Mouse (Mus musculus) forebrain, embryonic 14.5 days (tissue): Measurements from ENCODE around the gene Tmsb10. TPM values are rescaled to one million over a fixed set of nuclear protein-coding genes. Genes with fewer than 3 reads are reported as not detected.

ENCODE experiments used
- ATAC-seq: fragments of 200-750 bp; cut with Nextera tagmentation; 2 replicates; pipeline ENCODE4 v1.8.0; 2017; ENCODE audit warnings: mild to moderate bottlenecking, moderate library complexity
- DNase-seq: peaks from one replicate; pipeline ENCODE4 v3.0.0-alpha.2; 2015; ENCODE audit warnings: low spot score
- H3K27ac ChIP-seq: fragments of 300-500 bp; sonication (generic); 2 replicates; pipeline ENCODE4 v1.5.1; 2014; ENCODE audit warnings: low read depth, mild to moderate bottlenecking, control low read depth, low read length, moderate library complexity
- H3K27me3 ChIP-seq: fragments of 300-500 bp; sonication (generic); replicated peaks from 2 replicates; pipeline ENCODE4 v1.6.1; 2014; ENCODE audit warnings: low read length, control low read depth, mixed read lengths; ENCODE audit not compliant: control insufficient read depth, insufficient read depth
- H3K36me3 ChIP-seq: fragments of 300-500 bp; sonication (generic); 2 replicates; pipeline ENCODE4 v1.6.1; 2014; ENCODE audit warnings: low read length, control low read depth; ENCODE audit not compliant: control insufficient read depth, insufficient read depth
- H3K4me1 ChIP-seq: fragments of 300-500 bp; sonication (generic); 2 replicates; pipeline ENCODE4 v1.6.1; 2014; ENCODE audit warnings: antibody characterized with exemption, low read length, control low read depth; ENCODE audit not compliant: control insufficient read depth, insufficient read depth
- H3K4me2 ChIP-seq: fragments of 300-500 bp; sonication (generic); 2 replicates; pipeline ENCODE4 v1.6.1; 2014; ENCODE audit warnings: mild to moderate bottlenecking, control low read depth, low read length
- H3K4me3 ChIP-seq: fragments of 300-500 bp; sonication (generic); 2 replicates; pipeline ENCODE4 v1.5.1; 2014; ENCODE audit warnings: low read depth, low read length, control low read depth
- H3K9ac ChIP-seq: fragments of 300-500 bp; sonication (generic); 2 replicates; pipeline ENCODE4 v1.6.1; 2014; ENCODE audit warnings: mild to moderate bottlenecking, low read length, control low read depth, moderate library complexity
- H3K9me3 ChIP-seq: fragments of 300-500 bp; sonication (generic); replicated peaks from 2 replicates; pipeline ENCODE4 v1.6.1; 2016; ENCODE audit warnings: low read length, control low read depth, mixed read lengths; ENCODE audit not compliant: control insufficient read depth
- WGBS: fragments of 180-500 bp; shearing (Covaris S2); extraction: QIAGEN DNeasy Blood & Tissue Kit; methylation state at CpG from one replicate; pipeline ENCODE4 v1.1.7; 2014; 5-methylcytosine and 5-hydroxymethylcytosine counted together
- polyA plus RNA-seq: library from polyadenylated mRNA; unstranded; fragments of >200 nt; fragmentation: Nextera tagmentation; extraction: Ambion mirVana; gene quantifications from 2 replicates; pipeline ENCODE4 v1.2.1, GENCODE M21; 2014

Tmsb10 gene
- polyA plus RNA-seq, 1 experiment from 2014 or later, result 4,907 TPM

DNA sequence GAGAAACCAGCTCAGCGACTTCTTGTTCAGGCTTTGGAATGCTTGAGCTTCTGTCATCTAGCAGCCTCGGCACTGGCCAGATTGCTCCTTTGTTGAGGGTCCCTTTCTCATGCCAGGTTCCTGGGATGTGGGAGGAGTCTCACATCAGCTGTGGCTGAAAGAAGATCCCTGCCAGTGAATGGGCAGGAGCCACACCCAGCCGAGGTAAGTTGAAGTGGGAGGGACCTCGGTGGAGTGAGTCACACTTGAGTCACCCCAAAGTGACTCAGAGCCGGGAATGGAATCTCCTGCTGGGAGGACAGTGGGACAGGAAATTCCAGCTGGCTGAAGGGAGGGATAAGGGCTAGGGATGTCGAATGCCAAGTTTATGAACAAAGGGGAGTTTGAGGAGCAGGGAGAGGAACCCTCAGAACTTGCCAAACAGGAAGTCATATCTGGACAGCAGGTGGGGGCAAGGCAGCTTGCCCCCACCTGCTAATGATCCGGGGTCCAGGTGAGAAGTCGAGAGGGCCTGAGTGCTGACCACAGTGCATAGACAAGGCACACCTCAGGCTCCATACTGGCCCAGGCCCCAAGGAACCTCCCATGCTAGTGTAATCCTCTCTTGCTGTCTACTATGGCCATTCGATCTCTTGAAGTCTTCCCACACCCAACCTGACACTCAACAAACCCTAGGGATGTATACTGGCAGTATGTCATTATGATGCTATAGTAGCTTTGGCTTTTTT lies 31.6 kb downstream of the Tmsb10 start:
- WGBS, result 27% methylated on average over 9 of the region's 9 CpGs
- Histone ChIP-seq H3K4me2 (no peak overlapping the region), H3K9me3 (no peaks in the 10 kb centered on the region), H3K27ac (no peak overlapping the region), H3K27me3 (no peaks in the 10 kb centered on the region), H3K36me3 (no peaks in the 10 kb centered on the region), H3K9ac (no peak overlapping the region), H3K4me3 (no peak overlapping the region), H3K4me1 (no peaks in the 10 kb centered on the region; the same call in 1 of the 2 replicates)
- peak; percentile 19 for DNase-seq
- no peak for ATAC-seq

DNA sequence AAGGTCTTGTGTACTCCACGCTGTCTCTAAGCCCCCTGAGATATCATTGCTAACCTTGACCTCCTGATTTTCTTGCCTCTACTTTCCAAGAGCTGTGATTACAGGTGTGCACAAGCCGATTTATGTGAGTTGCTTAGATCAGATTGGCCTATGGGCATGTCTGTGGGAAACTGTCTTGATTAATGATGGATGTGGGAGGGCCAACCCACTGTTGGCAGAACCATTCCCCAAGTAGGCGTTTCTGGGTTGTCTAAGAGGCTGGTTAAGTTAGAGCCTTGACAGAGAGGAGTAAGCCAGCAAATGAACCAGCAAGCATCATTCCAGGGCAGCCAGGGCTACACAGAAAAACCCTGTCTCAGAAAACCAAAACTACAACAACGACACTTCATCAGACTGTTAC lies 32.5 kb downstream of the Tmsb10 start:
- H3K4me2 ChIP-seq, result no peak overlapping the region
- no peak overlapping the region for H3K4me3 ChIP-seq
- H3K9me3 ChIP-seq, result no peaks in the 10 kb centered on the region
- H3K9ac ChIP-seq, result no peak overlapping the region
- H3K27me3 ChIP-seq, result no peaks in the 10 kb centered on the region
- no peaks in the 10 kb centered on the region for H3K36me3 ChIP-seq
- H3K4me1 ChIP-seq, result no peaks in the 10 kb centered on the region; the same call in 1 of the 2 replicates
- DNase-seq (no peak), ATAC-seq (no peak)
- H3K27ac ChIP-seq, result no peak overlapping the region
- 84% methylated on average over 4 of the region's 4 CpGs for WGBS

DNA sequence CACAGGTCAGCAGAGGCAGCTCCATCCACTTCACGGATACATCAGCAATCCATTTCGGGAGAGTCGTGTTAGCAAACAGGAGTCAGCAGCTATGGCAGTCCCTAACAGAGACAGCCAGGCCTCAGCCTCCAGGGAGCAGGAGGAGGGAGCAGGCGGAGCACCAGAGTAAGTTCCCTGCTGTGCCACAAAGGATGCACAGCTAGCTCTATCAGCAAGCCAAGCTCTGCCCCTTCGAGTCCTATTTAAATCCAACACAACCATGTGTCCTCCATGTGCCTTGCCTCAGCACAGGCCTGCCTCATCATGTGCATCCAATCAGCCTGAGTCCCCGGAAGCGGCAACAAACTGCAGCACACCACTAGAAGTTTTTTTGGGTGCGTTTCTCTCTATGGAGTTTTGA lies 35.2 kb downstream of the Tmsb10 start:
- 79% methylated on average over 8 of the region's 8 CpGs for WGBS
- no peak for DNase-seq

DNA sequence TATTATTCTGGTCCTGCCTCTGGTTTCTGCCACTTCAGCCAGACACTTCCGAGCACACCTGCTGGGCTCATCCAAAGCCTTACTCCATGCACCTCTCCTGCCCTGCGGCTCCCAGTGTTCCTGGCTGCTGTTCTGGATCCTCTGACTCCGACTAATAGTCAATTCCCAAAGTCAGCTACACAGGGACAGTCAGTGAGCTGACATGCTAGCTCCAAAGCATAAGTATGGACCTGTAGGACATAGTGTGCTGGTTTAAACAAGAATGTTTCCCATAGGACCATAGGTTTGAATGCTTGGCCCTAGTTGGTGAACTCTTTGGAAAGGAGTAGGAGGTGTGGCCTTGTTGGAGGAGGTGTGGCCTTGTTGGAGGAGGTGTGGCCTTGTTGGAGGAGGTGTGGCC lies 37.5 kb downstream of the Tmsb10 start:
- Histone ChIP-seq H3K9me3 (no peaks in the 10 kb centered on the region), H3K27ac (no peak overlapping the region), H3K36me3 (no peaks in the 10 kb centered on the region), H3K4me1 (no peaks in the 10 kb centered on the region), H3K27me3 (no peaks in the 10 kb centered on the region), H3K9ac (no peak overlapping the region), H3K4me2 (no peak overlapping the region), H3K4me3 (no peak overlapping the region)
- WGBS, result 97% methylated on average over 3 of the region's 3 CpGs
- ATAC-seq (no peak), DNase-seq (no peak)

More for the DNA sequence above, 35.2 kb downstream of the Tmsb10 start:
- H3K27ac ChIP-seq, result no peak overlapping the region
- no peak overlapping the region for H3K4me3 ChIP-seq
- no peak for ATAC-seq
- H3K27me3 ChIP-seq, result no peaks in the 10 kb centered on the region
- H3K4me2 ChIP-seq, result no peak overlapping the region
- H3K36me3 ChIP-seq, result no peaks in the 10 kb centered on the region
- no peaks in the 10 kb centered on the region; the same call in 1 of the 2 replicates for H3K4me1 ChIP-seq
- H3K9me3 ChIP-seq, result no peaks in the 10 kb centered on the region
- H3K9ac ChIP-seq, result no peak overlapping the region

DNA sequence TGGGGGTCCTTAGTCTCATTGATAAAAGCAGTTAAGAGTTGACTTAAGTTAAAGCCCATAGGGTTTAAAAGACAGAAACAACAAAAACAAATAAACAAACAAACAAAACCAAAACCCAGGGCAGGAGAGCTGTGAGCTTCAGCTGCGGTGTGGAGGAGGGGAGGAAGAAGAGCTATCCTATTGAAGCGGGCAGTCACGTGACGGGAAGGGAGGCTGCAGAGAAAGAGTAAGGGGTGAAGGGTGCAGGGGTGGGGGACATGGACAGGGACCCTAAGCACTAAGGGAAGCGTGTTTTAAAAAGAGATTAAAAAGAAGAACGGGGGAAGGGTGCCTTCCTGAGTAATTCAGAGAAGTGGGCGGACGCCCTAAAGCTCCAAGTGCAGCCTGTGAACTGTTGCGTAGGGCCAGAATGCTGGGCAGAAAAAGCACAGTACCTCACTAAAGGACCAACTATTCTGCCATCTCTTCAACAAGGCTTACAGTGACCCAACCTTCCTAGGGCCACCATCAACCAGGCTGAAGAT lies 40.0 kb downstream of the Tmsb10 start:
- ATAC-seq (no peak), DNase-seq (no peak)
- 65% methylated on average over 9 of the region's 9 CpGs for WGBS
- Histone ChIP-seq H3K4me2 (no peak overlapping the region), H3K4me3 (no peak overlapping the region), H3K27ac (no peak overlapping the region), H3K4me1 (no peaks in the 10 kb centered on the region), H3K27me3 (no peaks in the 10 kb centered on the region), H3K36me3 (no peaks in the 10 kb centered on the region), H3K9ac (no peak overlapping the region), H3K9me3 (no peaks in the 10 kb centered on the region)

DNA sequence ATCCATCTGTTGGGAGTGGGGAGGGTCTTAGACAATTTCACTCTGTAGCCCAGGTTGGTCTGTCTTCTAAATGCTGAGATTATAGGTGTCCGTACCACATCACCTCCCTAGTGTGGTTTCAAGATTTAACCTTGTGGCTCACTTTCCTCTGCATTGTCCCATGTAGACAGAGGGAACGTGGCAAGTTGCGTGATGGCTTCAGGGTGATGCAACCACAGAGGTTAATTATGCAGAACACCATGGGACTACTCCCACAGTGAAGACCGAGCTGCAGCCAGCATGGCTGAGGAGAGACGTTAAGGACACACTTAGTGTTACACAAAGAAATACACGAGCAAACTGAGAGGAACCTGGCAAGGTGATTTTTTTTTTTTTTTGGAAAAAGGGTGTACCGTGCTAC lies 42.2 kb downstream of the Tmsb10 start:
- 83% methylated on average over 7 of the region's 7 CpGs for WGBS
- H3K9me3 ChIP-seq, result no peaks in the 10 kb centered on the region

DNA sequence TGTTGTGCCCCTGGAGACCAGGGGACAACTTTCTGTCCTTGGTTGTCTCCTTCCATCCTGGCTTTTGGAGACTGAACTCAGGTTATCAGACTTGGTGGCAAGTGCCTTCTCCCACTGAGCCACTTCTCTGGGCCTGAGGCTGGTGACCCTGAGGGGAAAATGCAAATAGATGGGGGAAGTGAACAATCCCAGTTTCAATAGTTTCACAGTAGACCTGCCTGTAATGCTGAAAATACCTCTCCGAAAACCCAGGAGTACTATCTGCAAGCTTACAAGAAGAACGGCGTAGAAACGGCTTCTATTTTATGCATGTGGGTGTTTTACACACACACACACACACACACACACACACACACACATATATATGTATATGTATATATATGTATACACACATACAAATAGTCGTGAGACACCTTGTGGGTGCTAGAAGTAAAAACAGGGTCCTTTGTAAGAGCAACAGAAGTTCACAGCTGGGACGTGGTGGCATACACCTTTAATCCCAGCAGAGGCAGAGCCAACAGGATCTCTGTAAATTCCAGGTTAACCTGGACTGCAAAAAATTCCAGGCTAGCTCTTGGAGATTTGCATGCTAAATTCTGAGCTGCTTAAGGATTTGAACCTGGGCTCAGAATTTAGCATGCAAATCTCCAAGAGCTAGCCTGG lies 44.3 kb downstream of the Tmsb10 start:
- H3K4me3 ChIP-seq, result no peak overlapping the region
- ATAC-seq (no peak), DNase-seq (no peak)
- no peak overlapping the region for H3K27ac ChIP-seq
- no peaks in the 10 kb centered on the region for H3K36me3 ChIP-seq
- no peak overlapping the region for H3K4me2 ChIP-seq
- H3K9ac ChIP-seq, result no peak overlapping the region
- no peaks in the 10 kb centered on the region for H3K9me3 ChIP-seq
- H3K27me3 ChIP-seq, result no peaks in the 10 kb centered on the region
- H3K4me1 ChIP-seq, result no peaks in the 10 kb centered on the region
- WGBS, result 87% methylated on average over 6 of the region's 6 CpGs

More for the DNA sequence above, 42.2 kb downstream of the Tmsb10 start:
- Histone ChIP-seq H3K27me3 (no peaks in the 10 kb centered on the region), H3K36me3 (no peaks in the 10 kb centered on the region), H3K9ac (no peak overlapping the region), H3K27ac (no peak overlapping the region), H3K4me3 (no peak overlapping the region), H3K4me2 (no peak overlapping the region), H3K4me1 (no peaks in the 10 kb centered on the region)
- ATAC-seq (no peak), DNase-seq (no peak)

DNA sequence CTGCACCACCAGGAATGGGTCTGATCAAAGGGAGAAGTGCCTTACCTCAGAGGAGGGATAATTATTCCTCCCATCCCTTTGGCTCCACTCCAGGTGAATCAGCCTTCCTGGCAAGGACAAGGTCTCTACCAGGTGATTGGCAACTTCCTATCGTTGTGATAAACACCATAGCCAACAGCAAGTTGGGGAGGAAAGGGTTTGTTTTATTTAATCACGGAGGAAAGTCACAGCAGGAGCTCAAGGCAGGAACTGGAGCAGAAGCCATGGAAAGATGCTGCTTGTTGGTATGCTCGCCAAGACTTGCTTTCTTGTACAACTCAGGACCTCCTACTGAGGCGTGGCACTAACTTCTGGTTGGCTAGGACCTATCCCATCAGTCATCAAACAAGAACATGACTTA lies 47.3 kb downstream of the Tmsb10 start:
- 64% methylated on average over 4 of the region's 4 CpGs for WGBS
- Histone ChIP-seq H3K36me3 (no peaks in the 10 kb centered on the region), H3K27ac (no peak overlapping the region), H3K4me3 (no peak overlapping the region), H3K9ac (no peak overlapping the region), H3K4me1 (no peaks in the 10 kb centered on the region), H3K4me2 (no peak overlapping the region), H3K27me3 (no peaks in the 10 kb centered on the region), H3K9me3 (no peaks in the 10 kb centered on the region)
- ATAC-seq (no peak), DNase-seq (no peak)
